Mouse (Mus musculus) lung, adult 2 months (tissue): ENCODE data around the gene Olfr912.

Experiments
- CTCF ChIP-seq: fragments of 200-500 bp; IDR thresholded peaks from 2 replicates; pipeline ENCODE4 v1.5.1; 2011; ENCODE audit warnings: mild to moderate bottlenecking, low read length, control low read depth; ENCODE audit not compliant: insufficient read depth
- POLR2A ChIP-seq: fragments of 200-500 bp; IDR thresholded peaks from 2 replicates; pipeline ENCODE4 v1.6.1; 2011; ENCODE audit warnings: low read depth, mild to moderate bottlenecking, control low read depth, low read length, borderline replicate concordance; ENCODE audit errors: extremely low read depth

- TF ChIP-seq POLR2A (no peak), CTCF (no peak)
These were observed 11.1 kb downstream of the Olfr912 start for GRCm38 (mm10) chr9:38591056-38591455.
